Mouse (Mus musculus) neural tube, embryonic 10.5 days (tissue): ENCODE data around the gene Hcfc2.

Source experiments
- DNase-seq: peaks from one replicate; pipeline ENCODE4 v3.0.0-alpha.2; 2017; ENCODE audit warnings: low spot score; ENCODE audit errors: extremely low spot score

Hcfc2 gene

GRCm38 (mm10) chr10:82699296-82699941 lies 3.5 kb downstream of the Hcfc2 start:
- DNase-seq: no peak

- no peak for DNase-seq
These were observed 45.4 kb downstream of the Hcfc2 start for GRCm38 (mm10) chr10:82741354-82741753.

GRCm38 (mm10) chr10:82741876-82742275 lies 45.9 kb downstream of the Hcfc2 start:
- DNase-seq: no peak

- no peak for DNase-seq
These were observed 46.6 kb downstream of the Hcfc2 start for GRCm38 (mm10) chr10:82742578-82742977.

- no peak for DNase-seq
These were observed 48.3 kb downstream of the Hcfc2 start for GRCm38 (mm10) chr10:82744296-82744695.

GRCm38 (mm10) chr10:82745301-82745700 lies 49.3 kb downstream of the Hcfc2 start:
- DNase-seq: no peak

GRCm38 (mm10) chr10:82746988-82747850 lies 51.3 kb downstream of the Hcfc2 start:
- DNase-seq: no peak

GRCm38 (mm10) chr10:82750778-82751177 lies 54.8 kb downstream of the Hcfc2 start:
- DNase-seq: no peak

GRCm38 (mm10) chr10:82752921-82753320 lies 57.0 kb downstream of the Hcfc2 start:
- DNase-seq: no peak

- no peak for DNase-seq
These were observed 58.7 kb downstream of the Hcfc2 start for GRCm38 (mm10) chr10:82754642-82755041.

GRCm38 (mm10) chr10:82755213-82755890 lies 59.4 kb downstream of the Hcfc2 start:
- no peak for DNase-seq

- DNase-seq: no peak
These were observed 60.5 kb downstream of the Hcfc2 start for GRCm38 (mm10) chr10:82756466-82756865.

GRCm38 (mm10) chr10:82757341-82757740 lies 61.4 kb downstream of the Hcfc2 start:
- no peak for DNase-seq

- no peak for DNase-seq
These were observed 62.4 kb downstream of the Hcfc2 start for GRCm38 (mm10) chr10:82758368-82758767.

- no peak for DNase-seq
These were observed 62.9 kb downstream of the Hcfc2 start for GRCm38 (mm10) chr10:82758878-82759277.

GRCm38 (mm10) chr10:82759706-82760105 lies 63.7 kb downstream of the Hcfc2 start:
- DNase-seq: no peak

GRCm38 (mm10) chr10:82761037-82761811 lies 65.3 kb downstream of the Hcfc2 start:
- DNase-seq: no peak

GRCm38 (mm10) chr10:82762756-82763681 lies 67.1 kb downstream of the Hcfc2 start:
- DNase-seq: peak; percentile 73

GRCm38 (mm10) chr10:82763840-82764631 lies 68.1 kb downstream of the Hcfc2 start, which contains the start of gene Nfyb:
TSS of gene Nfyb (minus strand) at chr10:82764144.
- peak; percentile 99 for DNase-seq
